Comparison of ENCODE assay signal across 10 mouse cellular contexts in the genomic region with DNA sequence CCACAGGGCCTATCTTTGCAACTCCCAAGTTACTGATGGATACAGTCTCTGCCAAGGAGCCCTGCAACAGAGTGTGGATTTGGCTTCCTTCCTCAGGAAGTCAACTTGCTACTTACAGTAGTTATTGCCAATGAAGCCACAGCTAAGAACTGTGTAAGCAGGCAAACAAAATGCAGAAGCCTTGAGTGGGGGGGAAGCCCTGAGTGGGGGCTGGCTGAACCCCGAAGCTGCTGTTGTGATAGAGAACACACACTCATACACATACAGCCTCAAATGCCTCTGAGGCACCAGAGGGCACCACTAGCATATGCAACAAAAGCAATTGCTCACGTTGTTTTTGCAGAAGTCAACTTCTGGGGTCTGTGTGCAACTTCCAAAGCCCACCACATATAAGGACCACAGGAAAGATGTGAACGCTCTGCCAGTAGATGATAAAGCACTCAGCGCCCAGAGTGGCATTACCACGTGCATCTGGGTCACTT. TPM values are rescaled to one million over a fixed set of nuclear protein-coding genes. Genes with fewer than 3 reads are reported as not detected.
A peak's percentile ranks its signal among the peaks of the same experiment; 100 is the strongest.
DNase-seq lines count a peak whose midpoint lies in the region; ATAC-seq lines count a peak whose summit lies in the region.
"Had no signal": no experiment of that assay in that cellular context is flagged by ENCODE, and none has a peak within 500 bp of the region (broad histone marks: within the 10 kb centered on the region; RNA-seq: fewer than 3 reads in every experiment).

No protein-coding gene starts in this region.

- H3K9ac ChIP-seq in embryonic facial prominence, embryonic 14.5 days (ENCODE audit: low read depth, low read length): no peak overlapping the region
- H3K9ac ChIP-seq in lung, embryonic 15.5 days: no peak overlapping the region
- H3K9ac ChIP-seq: midbrain, embryonic 12.5 days had no signal

- 71% methylated on average over 5 of the region's 5 CpGs for WGBS in embryonic facial prominence, embryonic 14.5 days
- 87% methylated on average over 5 of the region's 5 CpGs for WGBS in embryonic facial prominence, embryonic 10.5 days
- 64% methylated on average over 5 of the region's 5 CpGs for WGBS in lung, embryonic 15.5 days
- WGBS in limb, embryonic 10.5 days: 85% methylated on average over 5 of the region's 5 CpGs

- H3K4me2 ChIP-seq in embryonic facial prominence, embryonic 14.5 days (ENCODE audit: low read depth, low read length): no peak overlapping the region
- H3K4me2 ChIP-seq in lung, embryonic 15.5 days: no peak overlapping the region
- H3K4me2 ChIP-seq: midbrain, embryonic 12.5 days had no signal

- peaks cover 20% of the 10 kb centered on the region; the same call in 1 of the 2 replicates for H3K4me1 ChIP-seq in embryonic facial prominence, embryonic 14.5 days (ENCODE audit: control insufficient read depth, insufficient read depth, low read length)
- no peaks in the 10 kb centered on the region for H3K4me1 ChIP-seq in embryonic facial prominence, embryonic 10.5 days
- peaks cover 6% of the 10 kb centered on the region; the same call in 1 of the 2 replicates for H3K4me1 ChIP-seq in lung, embryonic 15.5 days
- H3K4me1 ChIP-seq in limb, embryonic 10.5 days: no peaks in the 10 kb centered on the region
- H3K4me1 ChIP-seq: midbrain, embryonic 12.5 days had no signal

- H3K9me3 ChIP-seq in embryonic facial prominence, embryonic 14.5 days (ENCODE audit: control insufficient read depth, low read length): no peaks in the 10 kb centered on the region
- no peaks in the 10 kb centered on the region for H3K9me3 ChIP-seq in embryonic facial prominence, embryonic 10.5 days
- no peaks in the 10 kb centered on the region for H3K9me3 ChIP-seq in lung, embryonic 15.5 days
- H3K9me3 ChIP-seq in limb, embryonic 10.5 days (replicated peaks): no peaks in the 10 kb centered on the region
- H3K9me3 ChIP-seq: midbrain, embryonic 12.5 days had no signal

- no peak for ATAC-seq in embryonic facial prominence, embryonic 14.5 days (ENCODE audit: low read depth)
- no peak; the same call in 1 of the 2 replicates for ATAC-seq in lung, embryonic 15.5 days (ENCODE audit: borderline replicate concordance, extremely low read depth, low FRiP score, low TSS enrichment)

- DNase-seq in embryonic facial prominence, embryonic 14.5 days (ENCODE audit: low spot score): no peak
- no peak for DNase-seq in embryonic facial prominence, embryonic 10.5 days (ENCODE audit: low spot score)
- no peak for DNase-seq in lung, adult 18-20 months
- peak; percentile 23 to 38 for DNase-seq in kidney, postnatal 25 days
- DNase-seq in thymus, postnatal 4 days: peak; percentile 42
- no peak for DNase-seq in limb, embryonic 10.5 days (ENCODE audit: low spot score)
- no peak for DNase-seq in spleen, adult 18-20 months

- H3K36me3 ChIP-seq in embryonic facial prominence, embryonic 14.5 days (ENCODE audit: control insufficient read depth, insufficient read depth, low read length): peaks cover 93% of the 10 kb centered on the region
- H3K36me3 ChIP-seq in embryonic facial prominence, embryonic 10.5 days (replicated peaks): peaks cover 98% of the 10 kb centered on the region
- H3K36me3 ChIP-seq in lung, embryonic 15.5 days: peaks cover 70% of the 10 kb centered on the region
- peaks cover 99% of the 10 kb centered on the region for H3K36me3 ChIP-seq in limb, embryonic 10.5 days

- no peak overlapping the region for H3K4me3 ChIP-seq in embryonic facial prominence, embryonic 14.5 days (ENCODE audit: low read depth, low read length)
- H3K4me3 ChIP-seq in embryonic facial prominence, embryonic 10.5 days: no peak overlapping the region
- no peak overlapping the region for H3K4me3 ChIP-seq in lung, embryonic 15.5 days
- no peak overlapping the region for H3K4me3 ChIP-seq in limb, embryonic 10.5 days
- H3K4me3 ChIP-seq: midbrain, embryonic 12.5 days had no signal

- H3K27ac ChIP-seq in embryonic facial prominence, embryonic 14.5 days (replicated peaks; ENCODE audit: low read depth, low read length): peak overlapping the region; percentile 39; the same call in 1 of the 2 replicates
- no peak overlapping the region for H3K27ac ChIP-seq in embryonic facial prominence, embryonic 10.5 days (replicated peaks)
- peak overlapping the region; percentile 2; the same call in 1 of the 2 replicates for H3K27ac ChIP-seq in lung, embryonic 15.5 days
- H3K27ac ChIP-seq in limb, embryonic 10.5 days: no peak overlapping the region
- H3K27ac ChIP-seq: midbrain, embryonic 12.5 days had no signal

- H3K27me3 ChIP-seq in embryonic facial prominence, embryonic 14.5 days (replicated peaks; ENCODE audit: control insufficient read depth, insufficient read depth, low read length): no peaks in the 10 kb centered on the region
- H3K27me3 ChIP-seq in embryonic facial prominence, embryonic 10.5 days (replicated peaks; ENCODE audit: low read depth, poor library complexity, severe bottlenecking): no peaks in the 10 kb centered on the region
- H3K27me3 ChIP-seq in lung, embryonic 15.5 days: no peaks in the 10 kb centered on the region
- no peaks in the 10 kb centered on the region for H3K27me3 ChIP-seq in limb, embryonic 10.5 days (ENCODE audit: low read depth, poor library complexity, severe bottlenecking)
- H3K27me3 ChIP-seq: midbrain, embryonic 12.5 days had no signal

RNA-seq across cellular contexts. Expression of a gene that starts 38.5 kb away (rescaled TPM):
- polyA plus RNA-seq in embryonic facial prominence, embryonic 14.5 days (2014; fragmentation: Nextera tagmentation; extraction: Ambion mirVana): 0.31 and 0.38 TPM in 2 replicates
- polyA plus RNA-seq in embryonic facial prominence, embryonic 10.5 days (2016; fragmentation: Nextera tagmentation; extraction: Ambion mirVana): not detected in 2 replicates
- polyA plus RNA-seq in lung, embryonic 15.5 days (2015; fragmentation: Nextera tagmentation; extraction: Ambion mirVana): 6.3 and 11.1 TPM in 2 replicates
- polyA plus RNA-seq in limb, embryonic 10.5 days (2016; fragmentation: Nextera tagmentation; extraction: Ambion mirVana): not detected in 2 replicates
- polyA plus RNA-seq: C2C12; midbrain, embryonic 12.5 days had no signal

RNA-seq across cellular contexts. Expression of a gene that starts 55.3 kb away (rescaled TPM):
- 66.0 and 67.5 TPM in 2 replicates for polyA plus RNA-seq in embryonic facial prominence, embryonic 14.5 days (2014; fragmentation: Nextera tagmentation; extraction: Ambion mirVana)
- polyA plus RNA-seq in embryonic facial prominence, embryonic 10.5 days (2016; fragmentation: Nextera tagmentation; extraction: Ambion mirVana): 25.9 and 27.2 TPM in 2 replicates
- 58.4 and 62.5 TPM in 2 replicates for polyA plus RNA-seq in lung, embryonic 15.5 days (2015; fragmentation: Nextera tagmentation; extraction: Ambion mirVana)
- polyA plus RNA-seq in limb, embryonic 10.5 days (2016; fragmentation: Nextera tagmentation; extraction: Ambion mirVana): 30.3 and 35.6 TPM in 2 replicates

Comparison
In these comparisons a context has a peak if more than half of its experiments do, and no peak if none do; other contexts are left out.
1. H3K27ac ChIP-seq: peak in embryonic facial prominence, embryonic 14.5 days (single experiment) and lung, embryonic 15.5 days (single experiment); none in embryonic facial prominence, embryonic 10.5 days (single experiment) and limb, embryonic 10.5 days (single experiment).
2. DNase-seq: peak in kidney, postnatal 25 days (2 of 2) and thymus, postnatal 4 days (single experiment); none in embryonic facial prominence, embryonic 14.5 days (single experiment), embryonic facial prominence, embryonic 10.5 days (single experiment), lung, adult 18-20 months (0 of 2), limb, embryonic 10.5 days (single experiment) and spleen, adult 18-20 months (0 of 2).